Mouse (Mus musculus): ENCODE data around the gene Pyroxd2. TPM values are rescaled to one million over a fixed set of nuclear protein-coding genes. Genes with fewer than 3 reads are reported as not detected.
"Not testable (repeated sequence)": the region's sequence is repeated elsewhere in the genome, so short reads cannot be mapped to it uniquely, and the experiment has no call there.

Gene Pyroxd2
- polyA plus RNA-seq, 1 experiment from 2014 or later = 1.1 TPM

- Histone ChIP-seq H3K36me3 (ENCODE audit: poor library complexity, severe bottlenecking) (no peaks in the 10 kb centered on the region), H3K9me3 (replicated peaks) (no peaks in the 10 kb centered on the region), H3K27ac (no peak overlapping the region), H3K27me3 (no peaks in the 10 kb centered on the region), H3K9ac (no peak overlapping the region), H3K4me1 (peaks cover 7% of the 10 kb centered on the region), H3K4me3 (no peak overlapping the region), H3K4me2 (no peak overlapping the region)
- ATAC-seq = no peak
- WGBS = 41% methylated on average over 1 of the region's 2 CpGs
Observed at GRCm38 (mm10) chr19:42722500-42722899, 30.1 kb downstream of the Pyroxd2 start.

GRCm38 (mm10) chr19:42718101-42718500, 34.5 kb downstream of the Pyroxd2 start:
- no peak overlapping the region for H3K9ac ChIP-seq
- H3K27me3 ChIP-seq = no peaks in the 10 kb centered on the region
- H3K27ac ChIP-seq = no peak overlapping the region
- no peaks in the 10 kb centered on the region for H3K9me3 ChIP-seq (replicated peaks)
- no peaks in the 10 kb centered on the region for H3K36me3 ChIP-seq (ENCODE audit: poor library complexity, severe bottlenecking)
- no peak for ATAC-seq
- no peak overlapping the region for H3K4me2 ChIP-seq
- no peak overlapping the region for H3K4me3 ChIP-seq
- H3K4me1 ChIP-seq = peaks cover 11% of the 10 kb centered on the region
- WGBS = 63% methylated on average over 3 of the region's 3 CpGs

- 77% methylated on average over 5 of the region's 5 CpGs for WGBS
- Histone ChIP-seq H3K27ac (no peak overlapping the region), H3K4me2 (no peak overlapping the region), H3K4me3 (no peak overlapping the region), H3K4me1 (peaks cover 10% of the 10 kb centered on the region), H3K27me3 (no peaks in the 10 kb centered on the region), H3K9me3 (replicated peaks) (no peaks in the 10 kb centered on the region), H3K9ac (no peak overlapping the region), H3K36me3 (ENCODE audit: poor library complexity, severe bottlenecking) (no peaks in the 10 kb centered on the region)
- ATAC-seq = no peak
Observed at GRCm38 (mm10) chr19:42717668-42718067, 34.9 kb downstream of the Pyroxd2 start.

GRCm38 (mm10) chr19:42716507-42716906, 36.1 kb downstream of the Pyroxd2 start:
- 76% methylated on average over 7 of the region's 7 CpGs for WGBS
- no peaks in the 10 kb centered on the region for H3K27me3 ChIP-seq
- H3K4me1 ChIP-seq = peaks cover 7% of the 10 kb centered on the region
- H3K4me2 ChIP-seq = no peak overlapping the region
- no peak overlapping the region for H3K9ac ChIP-seq
- H3K36me3 ChIP-seq (ENCODE audit: poor library complexity, severe bottlenecking) = no peaks in the 10 kb centered on the region
- ATAC-seq = no peak
- no peak overlapping the region for H3K4me3 ChIP-seq
- no peak overlapping the region for H3K27ac ChIP-seq
- H3K9me3 ChIP-seq (replicated peaks) = no peaks in the 10 kb centered on the region

GRCm38 (mm10) chr19:42713770-42714169, 38.8 kb downstream of the Pyroxd2 start:
- H3K27me3 ChIP-seq = no peaks in the 10 kb centered on the region
- H3K4me2 ChIP-seq = no peak overlapping the region
- no peak for ATAC-seq
- H3K27ac ChIP-seq = no peak overlapping the region
- no peak overlapping the region for H3K4me3 ChIP-seq
- WGBS = 83% methylated on average over 9 of the region's 9 CpGs
- H3K4me1 ChIP-seq = peaks cover 7% of the 10 kb centered on the region
- no peaks in the 10 kb centered on the region for H3K9me3 ChIP-seq (replicated peaks)
- H3K9ac ChIP-seq = no peak overlapping the region
- no peaks in the 10 kb centered on the region for H3K36me3 ChIP-seq (ENCODE audit: poor library complexity, severe bottlenecking)

- Histone ChIP-seq H3K4me2 (no peak overlapping the region), H3K27me3 (no peaks in the 10 kb centered on the region), H3K27ac (no peak overlapping the region), H3K9ac (no peak overlapping the region), H3K4me3 (no peak overlapping the region), H3K9me3 (replicated peaks) (no peaks in the 10 kb centered on the region), H3K4me1 (peaks cover 4% of the 10 kb centered on the region; the same call in 1 of the 2 replicates), H3K36me3 (ENCODE audit: poor library complexity, severe bottlenecking) (no peaks in the 10 kb centered on the region)
- WGBS = 96% methylated on average over 9 of the region's 10 CpGs
- ATAC-seq = no peak
Observed at GRCm38 (mm10) chr19:42699426-42699825, 53.1 kb downstream of the Pyroxd2 start.

GRCm38 (mm10) chr19:42698576-42698975, 54.0 kb downstream of the Pyroxd2 start:
- WGBS = 58% methylated on average over 2 of the region's 2 CpGs
- no peak overlapping the region for H3K9ac ChIP-seq
- no peak overlapping the region for H3K4me2 ChIP-seq
- peaks cover 4% of the 10 kb centered on the region; the same call in 1 of the 2 replicates for H3K4me1 ChIP-seq
- ATAC-seq = no peak
- no peaks in the 10 kb centered on the region for H3K27me3 ChIP-seq
- H3K9me3 ChIP-seq (replicated peaks) = no peaks in the 10 kb centered on the region
- no peaks in the 10 kb centered on the region for H3K36me3 ChIP-seq (ENCODE audit: poor library complexity, severe bottlenecking)
- H3K4me3 ChIP-seq = no peak overlapping the region
- no peak overlapping the region for H3K27ac ChIP-seq

- WGBS = 78% methylated on average over 6 of the region's 6 CpGs
- Histone ChIP-seq H3K27ac (no peak overlapping the region), H3K4me1 (peaks cover 4% of the 10 kb centered on the region; the same call in 1 of the 2 replicates), H3K4me3 (no peak overlapping the region), H3K27me3 (no peaks in the 10 kb centered on the region), H3K4me2 (no peak overlapping the region), H3K9ac (no peak overlapping the region), H3K36me3 (ENCODE audit: poor library complexity, severe bottlenecking) (no peaks in the 10 kb centered on the region), H3K9me3 (replicated peaks) (no peaks in the 10 kb centered on the region)
- no peak for ATAC-seq
Observed at GRCm38 (mm10) chr19:42697336-42697735, 55.2 kb downstream of the Pyroxd2 start.

- Histone ChIP-seq H3K9ac (no peak overlapping the region), H3K36me3 (ENCODE audit: poor library complexity, severe bottlenecking) (no peaks in the 10 kb centered on the region), H3K27ac (no peak overlapping the region), H3K9me3 (replicated peaks) (no peaks in the 10 kb centered on the region), H3K4me2 (no peak overlapping the region), H3K27me3 (peaks cover 3% of the 10 kb centered on the region; the same call in 1 of the 2 replicates), H3K4me3 (no peak overlapping the region), H3K4me1 (no peaks in the 10 kb centered on the region)
- WGBS = 64% methylated on average over 1 of the region's 1 CpGs
- ATAC-seq = no peak
Observed at GRCm38 (mm10) chr19:42690256-42690655, 62.3 kb downstream of the Pyroxd2 start.

GRCm38 (mm10) chr19:42689786-42690185, 62.8 kb downstream of the Pyroxd2 start:
- ATAC-seq = no peak
- Histone ChIP-seq H3K4me3 (no peak overlapping the region), H3K27me3 (peaks cover 3% of the 10 kb centered on the region; the same call in 1 of the 2 replicates), H3K36me3 (ENCODE audit: poor library complexity, severe bottlenecking) (no peaks in the 10 kb centered on the region), H3K4me2 (no peak overlapping the region), H3K4me1 (no peaks in the 10 kb centered on the region), H3K9ac (no peak overlapping the region), H3K9me3 (replicated peaks) (no peaks in the 10 kb centered on the region), H3K27ac (no peak overlapping the region)
- WGBS = 81% methylated on average over 4 of the region's 4 CpGs

- Histone ChIP-seq H3K27ac (no peak overlapping the region), H3K27me3 (peaks cover 3% of the 10 kb centered on the region; the same call in 1 of the 2 replicates), H3K9me3 (replicated peaks) (no peaks in the 10 kb centered on the region), H3K4me1 (no peaks in the 10 kb centered on the region), H3K36me3 (ENCODE audit: poor library complexity, severe bottlenecking) (no peaks in the 10 kb centered on the region), H3K4me2 (no peak overlapping the region), H3K9ac (no peak overlapping the region), H3K4me3 (no peak overlapping the region)
- no peak for ATAC-seq
- 80% methylated on average over 11 of the region's 11 CpGs for WGBS
Observed at GRCm38 (mm10) chr19:42689321-42689720, 63.3 kb downstream of the Pyroxd2 start.

GRCm38 (mm10) chr19:42682776-42683175, 69.8 kb downstream of the Pyroxd2 start:
- not testable (repeated sequence) for H3K4me2 ChIP-seq; H3K4me1 ChIP-seq; H3K4me3 ChIP-seq; H3K9me3 ChIP-seq (replicated peaks); ATAC-seq; H3K27ac ChIP-seq; H3K27me3 ChIP-seq; H3K9ac ChIP-seq; H3K36me3 ChIP-seq (ENCODE audit: poor library complexity, severe bottlenecking)
- 71% methylated on average over 2 of the region's 2 CpGs for WGBS

- no peak for ATAC-seq
- H3K4me3 ChIP-seq = no peak overlapping the region
- no peak overlapping the region for H3K4me2 ChIP-seq
- H3K27me3 ChIP-seq = no peaks in the 10 kb centered on the region
- 77% methylated on average over 10 of the region's 10 CpGs for WGBS
- peaks cover 15% of the 10 kb centered on the region for H3K4me1 ChIP-seq
- H3K9ac ChIP-seq = no peak overlapping the region
- H3K9me3 ChIP-seq (replicated peaks) = no peaks in the 10 kb centered on the region
- no peak overlapping the region for H3K27ac ChIP-seq
- no peaks in the 10 kb centered on the region for H3K36me3 ChIP-seq (ENCODE audit: poor library complexity, severe bottlenecking)
Observed at GRCm38 (mm10) chr19:42678191-42678590, 74.4 kb downstream of the Pyroxd2 start.

All from forebrain, embryonic 13.5 days (tissue).